Comparison of ENCODE assay signal across 24 mouse cellular contexts in genomic region chr6:89563381-89563780, GRCm38 (mm10). TPM values are rescaled to one million over a fixed set of nuclear protein-coding genes. Genes with fewer than 3 reads are reported as not detected.
DNase-seq lines count a peak whose midpoint lies in the region; ATAC-seq and TF ChIP-seq lines count a peak whose summit lies in the region.
"Had no signal": no experiment of that assay in that cellular context is flagged by ENCODE, and none has a peak within 500 bp of the region (broad histone marks: within the 10 kb centered on the region; RNA-seq: fewer than 3 reads in every experiment).

No protein-coding gene starts in this region.

- no peaks in the 10 kb centered on the region for H3K9me3 ChIP-seq in lung, postnatal 0 days (ENCODE audit: low read length)
- H3K9me3 ChIP-seq: embryonic facial prominence, embryonic 10.5 days; embryonic facial prominence, embryonic 12.5 days; forebrain, embryonic 13.5 days; forebrain, embryonic 15.5 days; G1E had no signal

- intact Hi-C loops in heart, postnatal 10 days (cut with DNase I): no loop called here

- H3K9ac ChIP-seq in lung, postnatal 0 days (replicated peaks; ENCODE audit: low read depth): no peak overlapping the region
- H3K9ac ChIP-seq: embryonic facial prominence, embryonic 12.5 days; forebrain, embryonic 13.5 days; forebrain, embryonic 15.5 days had no signal

- H3K4me1 ChIP-seq in lung, postnatal 0 days (ENCODE audit: insufficient read depth, low read depth, low read length): no peaks in the 10 kb centered on the region
- H3K4me1 ChIP-seq: embryonic facial prominence, embryonic 12.5 days; forebrain, embryonic 15.5 days had no signal

- no peak overlapping the region for H3K4me3 ChIP-seq in lung, postnatal 0 days (ENCODE audit: low read depth, low read length)
- H3K4me3 ChIP-seq: embryonic facial prominence, embryonic 10.5 days; embryonic facial prominence, embryonic 12.5 days; forebrain, embryonic 13.5 days; forebrain, embryonic 15.5 days had no signal

- H3K27me3 ChIP-seq in lung, postnatal 0 days (replicated peaks; ENCODE audit: insufficient read depth, low read length): no peaks in the 10 kb centered on the region
- H3K27me3 ChIP-seq: CH12.LX; embryonic facial prominence, embryonic 12.5 days; forebrain, embryonic 13.5 days; forebrain, embryonic 15.5 days; Patski had no signal

- peak; percentile 62 for DNase-seq in heart, adult 11 months
- DNase-seq in heart, postnatal 10 days: no peak
- DNase-seq in lung, postnatal 0 days (ENCODE audit: low spot score): peak; percentile 42
- DNase-seq in lung, postnatal 25 days (ENCODE audit: low spot score): no peak
- DNase-seq in testis, postnatal 10 days (ENCODE audit: low spot score): peak; percentile 28
- no peak for DNase-seq in testis, postnatal 14 days (ENCODE audit: low spot score)
- DNase-seq: adrenal gland, adult 8-10 months; adrenal gland, postnatal 14 days; adrenal gland, postnatal 36 days; B cell, adult 2 months; cerebellum, adult 11-12 months; cerebellum, adult 2 months; cerebellum, adult 9-10 months; cerebellum, postnatal 10 days; cerebellum, postnatal 25 days had no signal

- ATAC-seq in lung, postnatal 0 days: no peak
- ATAC-seq: activated CD4-positive, CD25-positive, alpha-beta regulatory T cell, adult 4 months; CD4-positive, CD25-positive, alpha-beta regulatory T cell, adult 4 months; forebrain, embryonic 13.5 days; forebrain, embryonic 15.5 days; Patski had no signal

- no peak for TF ChIP-seq CTCF in lung, postnatal 0 days (IDR thresholded peaks at IDR 0.05)

- no peak for TF ChIP-seq EP300 in lung, postnatal 0 days (IDR thresholded peaks at IDR 0.05)

- no peak overlapping the region for H3K27ac ChIP-seq in lung, postnatal 0 days (ENCODE audit: low read length)
- H3K27ac ChIP-seq: embryonic facial prominence, embryonic 10.5 days; embryonic facial prominence, embryonic 12.5 days; forebrain, embryonic 13.5 days; forebrain, embryonic 15.5 days had no signal

- no peaks in the 10 kb centered on the region for H3K36me3 ChIP-seq in lung, postnatal 0 days (ENCODE audit: insufficient read depth, low read length)
- H3K36me3 ChIP-seq: embryonic facial prominence, embryonic 12.5 days had no signal

- WGBS in lung, postnatal 0 days: 59% methylated on average over 4 of the region's 4 CpGs

- H3K4me2 ChIP-seq in lung, postnatal 0 days (replicated peaks; ENCODE audit: low read depth, low read length): no peak overlapping the region
- H3K4me2 ChIP-seq: embryonic facial prominence, embryonic 12.5 days; forebrain, embryonic 13.5 days; forebrain, embryonic 15.5 days had no signal

RNA-seq across cellular contexts. Expression of gene Chchd6, which starts 32.1 kb away (rescaled TPM):
- total RNA-seq in heart, postnatal 10 days (2021): 10 to 100 TPM; 14.7 to 15.5 TPM
- 24.6 and 25.0 TPM in 2 replicates for polyA plus RNA-seq in lung, postnatal 0 days (2015; fragmentation: Nextera tagmentation; extraction: Ambion mirVana)

Comparison
In these comparisons a context has a peak if more than half of its experiments do, and no peak if none do; other contexts are left out.
1. DNase-seq: peak in heart, adult 11 months (single experiment), lung, postnatal 0 days (single experiment) and testis, postnatal 10 days (single experiment); none in heart, postnatal 10 days (0 of 2), lung, postnatal 25 days (single experiment) and testis, postnatal 14 days (single experiment).